Mouse (Mus musculus) stomach, postnatal 0 days (tissue): ENCODE measurements around the gene Ier5l.

Experiments
- CTCF ChIP-seq: IDR thresholded peaks from 2 replicates; pipeline ENCODE4 v1.5.1; 2016; ENCODE audit warnings: antibody characterized with exemption, low read depth, mild to moderate bottlenecking, moderate library complexity
- EP300 ChIP-seq: optimal IDR thresholded peaks from 2 replicates; pipeline ENCODE3; 2016; ENCODE audit warnings: antibody characterized with exemption

GRCm38 (mm10) chr2:30443281-30443680, 30.7 kb downstream of the Ier5l start:
- TF ChIP-seq EP300 (no peak), CTCF (no peak; the same call in 1 of the 2 replicates)
